Mouse (Mus musculus) granulocyte monocyte progenitor cell, adult 5-6 weeks (primary cell): ENCODE data around the gene Zfp27. TPM values are rescaled to one million over a fixed set of nuclear protein-coding genes. Genes with fewer than 3 reads are reported as not detected.
A peak's percentile ranks its signal among the peaks of the same experiment; 100 is the strongest.

Experiments used
- ATAC-seq: replicated peaks from 2 replicates; pipeline ENCODE4 v1.8.0; 2016; ENCODE audit warnings: mild to moderate bottlenecking, moderate TSS enrichment, inconsistent platforms; ENCODE audit not compliant: poor library complexity, severe bottlenecking
- total RNA-seq, 2 experiments: library from RNA; stranded (forward) in 1 of 2; stranded (reverse) in 1 of 2; fragments of 200-712, 200-1000 nt in 1 of 2; fragments of >200 nt in 1 of 2; fragmentation: Nextera tagmentation in 1 of 2; gene quantifications; 2 replicates each; pipeline ENCODE4 v1.2.3; 2014 to 2017

Zfp27 gene
- 6.1 and 8.0 TPM in 2 replicates for total RNA-seq (2014; fragmentation: Nextera tagmentation)
- 10.9 and 13.4 TPM in 2 replicates for total RNA-seq (2017)

- ATAC-seq, result peak; percentile 83
Measured at GRCm38 (mm10) chr7:29905966-29906681, at the start of gene Zfp27. Zfp27 (minus strand) TSS chr7:29906572.

- 0 out of 2 replicates have a peak, but pooled peaks have one; percentile 36 for ATAC-seq
Measured at GRCm38 (mm10) chr7:29954731-29955130, 48.4 kb upstream of the Zfp27 start.

- ATAC-seq, result peak; percentile 80
Measured at GRCm38 (mm10) chr7:29953513-29954401, 47.4 kb upstream of the Zfp27 start, which contains the start of gene Zfp74. Zfp74 (minus strand) TSS chr7:29954089.

GRCm38 (mm10) chr7:29953086-29953485, 46.7 kb upstream of the Zfp27 start:
- ATAC-seq, result no peak

- ATAC-seq, result no peak
Measured at GRCm38 (mm10) chr7:29944201-29944600, 37.8 kb upstream of the Zfp27 start.

- no peak for ATAC-seq
Measured at GRCm38 (mm10) chr7:29943720-29944119, 37.3 kb upstream of the Zfp27 start.

- ATAC-seq, result no peak
Measured at GRCm38 (mm10) chr7:29942740-29943139, 36.4 kb upstream of the Zfp27 start.

- no peak for ATAC-seq
Measured at GRCm38 (mm10) chr7:29941027-29941426, 34.7 kb upstream of the Zfp27 start.

- ATAC-seq, result no peak
Measured at GRCm38 (mm10) chr7:29938856-29939255, 32.5 kb upstream of the Zfp27 start.

- no peak for ATAC-seq
Measured at GRCm38 (mm10) chr7:29922780-29923179, 16.4 kb upstream of the Zfp27 start.

GRCm38 (mm10) chr7:29921439-29922093, 15.2 kb upstream of the Zfp27 start:
- no peak for ATAC-seq

GRCm38 (mm10) chr7:29918062-29918453, 11.7 kb upstream of the Zfp27 start:
- no peak for ATAC-seq

GRCm38 (mm10) chr7:29917371-29918061, 11.1 kb upstream of the Zfp27 start:
- no peak for ATAC-seq

- ATAC-seq, result no peak
Measured at GRCm38 (mm10) chr7:29912172-29912571, 5.8 kb upstream of the Zfp27 start.

GRCm38 (mm10) chr7:29910252-29910651, 3.9 kb upstream of the Zfp27 start:
- ATAC-seq, result no peak

GRCm38 (mm10) chr7:29908130-29908950, 2.0 kb upstream of the Zfp27 start, which contains the start of gene Zfp383:
Zfp383 (plus strand) TSS chr7:29908223.
- peak; percentile 74 for ATAC-seq

- no peak for ATAC-seq
Measured at GRCm38 (mm10) chr7:29907206-29907605, 834 bp upstream of the Zfp27 start.

GRCm38 (mm10) chr7:29906682-29907058, 298 bp upstream of the Zfp27 start:
- no peak for ATAC-seq

GRCm38 (mm10) chr7:29904101-29904500, 2.3 kb downstream of the Zfp27 start:
- ATAC-seq, result no peak
